Mouse (Mus musculus) MEL (cell line): ENCODE measurements around the gene Pex13. TPM values are rescaled to one million over a fixed set of nuclear protein-coding genes. Genes with fewer than 3 reads are reported as not detected.

ENCODE experiments used
- DNase-seq: peaks from one replicate; pipeline ENCODE4 v3.0.0; 2011; ENCODE audit warnings: low read depth, low spot score
- H3K27ac ChIP-seq: 2 replicates; pipeline ENCODE4 v1.5.1; 2012; ENCODE audit warnings: low read depth, mild to moderate bottlenecking, control low read depth, low read length, moderate library complexity; ENCODE audit not compliant: control insufficient read depth
- H3K27me3 ChIP-seq, 2 experiments: fragments of 150-350 bp in 1 of 2; sonication (generic) in 1 of 2; 2 replicates each; pipeline ENCODE4 v1.6.1; 2012; ENCODE audit warnings: low read length in 2 of 2, mild to moderate bottlenecking in 2 of 2, improper control_type of control experiment in 1 of 2, moderate library complexity in 1 of 2; ENCODE audit not compliant: insufficient read depth in 2 of 2, control insufficient read depth in 1 of 2
- H3K36me3 ChIP-seq, 2 experiments: 2 replicates each; pipeline ENCODE4 v1.6.1; 2012 to 2014; ENCODE audit warnings: low read length in 2 of 2, improper control_type of control experiment in 1 of 2, inconsistent platforms in 1 of 2, mild to moderate bottlenecking in 1 of 2; ENCODE audit not compliant: insufficient read depth in 2 of 2, control insufficient read depth in 1 of 2
- H3K4me1 ChIP-seq, 2 experiments: fragments of 150-350 bp in 1 of 2; sonication (generic) in 1 of 2; 2 replicates each; pipeline ENCODE4 v1.6.1; 2012; ENCODE audit warnings: low read length in 2 of 2, improper control_type of control experiment in 1 of 2, mild to moderate bottlenecking in 1 of 2; ENCODE audit not compliant: insufficient read depth in 2 of 2, control insufficient read depth in 1 of 2
- H3K4me3 ChIP-seq, 2 experiments: fragments of 150-350 bp in 1 of 2; sonication (generic) in 1 of 2; 2 replicates each; pipeline ENCODE4 v1.5.1; 2012; ENCODE audit warnings: low read depth in 2 of 2, low read length in 2 of 2, mild to moderate bottlenecking in 2 of 2, moderate library complexity in 2 of 2, control low read depth in 1 of 2, improper control_type of control experiment in 1 of 2; ENCODE audit not compliant: control insufficient read depth in 1 of 2, insufficient read depth in 1 of 2
- H3K79me2 ChIP-seq: 2 replicates; pipeline ENCODE4 v1.6.1; 2012; ENCODE audit warnings: mild to moderate bottlenecking, low read length, moderate library complexity; ENCODE audit not compliant: control insufficient read depth, poor library complexity, insufficient read depth
- H3K9ac ChIP-seq: 2 replicates; pipeline ENCODE4 v1.6.1; 2012; ENCODE audit warnings: low read depth, mild to moderate bottlenecking, control low read depth, low read length, moderate library complexity; ENCODE audit not compliant: control insufficient read depth, poor library complexity, severe bottlenecking
- H3K9me3 ChIP-seq: fragments of 150-350 bp; sonication (generic); replicated peaks from 2 replicates; pipeline ENCODE4 v1.6.1; 2012; ENCODE audit warnings: mild to moderate bottlenecking, low read length, improper control_type of control experiment, moderate library complexity; ENCODE audit not compliant: insufficient read depth
- E2F4 ChIP-seq: IDR thresholded peaks from 2 replicates; pipeline ENCODE4 v1.6.1; 2011; ENCODE audit warnings: low read depth, low read length, improper control_type of control experiment, borderline replicate concordance
- GABPA ChIP-seq: IDR thresholded peaks from 2 replicates; pipeline ENCODE4 v1.6.1; 2012; ENCODE audit warnings: low read depth, mild to moderate bottlenecking, inconsistent platforms, low read length, improper control_type of control experiment, moderate library complexity
- GATA1 ChIP-seq: IDR thresholded peaks from 2 replicates; pipeline ENCODE4 v1.6.1; 2011; ENCODE audit warnings: low read depth, low read length, improper control_type of control experiment
- KAT2A ChIP-seq: conservative IDR thresholded peaks from 2 replicates; pipeline ENCODE4 v1.6.1; 2012; ENCODE audit warnings: low read depth, low read length, improper control_type of control experiment, inconsistent platforms
- MAX ChIP-seq: IDR thresholded peaks from 2 replicates; pipeline ENCODE4 v1.6.1; 2011; ENCODE audit warnings: low read length, improper control_type of control experiment
- MXI1 ChIP-seq: IDR thresholded peaks from 2 replicates; pipeline ENCODE4 v1.6.1; 2011; ENCODE audit warnings: mild to moderate bottlenecking, low read depth, low read length, improper control_type of control experiment
- SIN3A ChIP-seq: IDR thresholded peaks from 2 replicates; pipeline ENCODE4 v1.6.1; 2012; ENCODE audit warnings: low read length, improper control_type of control experiment, inconsistent platforms
- SMC3 ChIP-seq: IDR thresholded peaks from 2 replicates; pipeline ENCODE4 v1.6.1; 2011; ENCODE audit warnings: low read depth, low read length, improper control_type of control experiment
- UBTF ChIP-seq: IDR thresholded peaks from 2 replicates; pipeline ENCODE4 v1.6.1; 2012; ENCODE audit warnings: low read depth, mild to moderate bottlenecking, inconsistent platforms, low read length, improper control_type of control experiment, moderate library complexity, borderline replicate concordance; ENCODE audit not compliant: insufficient read depth
- ZNF384 ChIP-seq: IDR thresholded peaks from 2 replicates; pipeline ENCODE4 v1.6.1; 2012; ENCODE audit warnings: low read depth, mild to moderate bottlenecking, inconsistent platforms, low read length, improper control_type of control experiment
- polyA plus RNA-seq, 2 experiments: library from polyadenylated mRNA; stranded (reverse) in 1 of 2; unstranded in 1 of 2; fragments of >175 nt in 1 of 2; fragments of >200 nt in 1 of 2; gene quantifications; 2 replicates each; pipeline versions ENCODE4 v1.2.1 to v1.2.4; 2012; ENCODE audit warnings: low replicate concordance in 2 of 2, low read depth in 1 of 2; ENCODE audit not compliant: insufficient read length in 2 of 2, insufficient read depth in 1 of 2, missing spikeins in 1 of 2
- total RNA-seq: library from RNA; depleted of rRNA; stranded (reverse); fragments of 300-350 nt; gene quantifications from 2 replicates; pipeline ENCODE4 v1.2.3, GENCODE M21; 2012

Gene Pex13
- total and polyA plus RNA-seq, 3 experiments: 24.7 TPM; not detected in 1

DNA sequence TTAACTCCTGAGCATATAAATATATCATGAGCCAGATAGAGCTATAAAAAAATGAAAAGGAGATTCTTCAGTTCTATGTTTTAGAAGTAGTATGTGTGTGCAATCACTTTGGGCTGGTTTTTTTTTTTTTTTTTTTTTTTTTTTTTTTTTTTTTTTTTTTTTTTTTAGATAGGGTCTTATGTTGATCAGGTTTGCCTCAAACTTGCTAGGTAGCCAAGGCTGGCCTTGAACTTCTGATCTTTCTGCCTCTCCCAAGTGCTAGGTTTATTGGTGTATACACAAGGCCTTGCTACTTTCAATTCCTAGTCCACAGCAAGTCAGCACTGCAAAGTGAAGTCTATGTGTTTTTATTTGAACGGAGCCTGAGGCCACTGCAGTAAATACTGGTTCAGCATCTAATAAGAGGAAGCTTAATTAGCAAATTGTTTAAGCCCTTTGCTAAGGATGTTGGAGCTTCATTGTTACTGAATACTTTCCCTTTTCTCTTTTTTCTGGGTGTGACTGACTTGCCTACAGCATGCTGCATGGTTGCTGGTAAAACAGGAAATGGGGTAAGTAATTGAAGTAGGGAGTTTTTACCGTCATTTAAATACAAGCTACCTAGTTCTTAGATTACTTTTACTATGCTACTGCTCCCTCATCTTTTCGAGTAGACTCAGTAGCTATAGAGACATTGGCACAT is 33.8 kb upstream of the Pex13 start:
- Histone ChIP-seq H3K9me3 (no peaks in the 10 kb centered on the region), H3K79me2 (peaks cover 5% of the 10 kb centered on the region; the same call in 1 of the 2 replicates), H3K4me1 (peaks cover 2 to 5% of the 10 kb centered on the region in 2 experiments; a peak in 2 of 4 replicates)
- peak; percentile 17 for DNase-seq
- no peak for TF ChIP-seq SMC3
- peak; percentile 53 for TF ChIP-seq ZNF384
- no peak for TF ChIP-seq GABPA
- TF ChIP-seq, all 39 proteins: peak for 1
- Histone ChIP-seq H3K27ac (no peak overlapping the region), H3K4me3 (no peak overlapping the region), H3K9ac (no peak overlapping the region), H3K36me3 (peaks cover 18 to 21% of the 10 kb centered on the region in 2 experiments), H3K27me3 (no peaks in the 10 kb centered on the region)

DNA sequence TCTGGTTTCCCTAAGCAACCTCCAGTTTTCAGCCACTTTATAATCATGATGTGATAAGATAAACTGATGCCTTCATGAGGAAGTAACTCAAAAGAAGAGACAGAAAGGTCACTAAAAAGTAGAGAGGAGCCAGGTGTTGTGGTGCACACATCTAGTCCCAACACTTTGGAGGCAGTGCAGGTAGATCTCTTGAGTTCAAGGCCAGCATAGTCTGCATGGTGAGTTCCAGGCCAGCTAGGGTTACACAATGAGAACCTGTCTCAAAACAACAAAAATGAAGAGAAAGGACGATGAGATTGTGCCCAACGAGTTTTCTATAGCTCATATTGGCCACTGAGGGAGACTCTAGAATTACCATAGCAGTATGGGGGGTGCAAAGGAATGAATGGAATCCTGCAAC is 32.8 kb upstream of the Pex13 start:
- Histone ChIP-seq H3K4me3 (no peak overlapping the region), H3K36me3 (peaks cover 18 to 22% of the 10 kb centered on the region in 2 experiments), H3K4me1 (peaks cover 2 to 5% of the 10 kb centered on the region in 2 experiments; a peak in 2 of 4 replicates), H3K27me3 (no peaks in the 10 kb centered on the region), H3K9ac (no peak overlapping the region), H3K79me2 (peaks cover 7% of the 10 kb centered on the region), H3K27ac (no peak overlapping the region), H3K9me3 (no peaks in the 10 kb centered on the region)
- no peak for DNase-seq
- TF ChIP-seq UBTF (no peak), MXI1 (no peak), E2F4 (no peak), MAX (no peak), GATA1 (peak; percentile 69), GABPA (no peak)

DNA sequence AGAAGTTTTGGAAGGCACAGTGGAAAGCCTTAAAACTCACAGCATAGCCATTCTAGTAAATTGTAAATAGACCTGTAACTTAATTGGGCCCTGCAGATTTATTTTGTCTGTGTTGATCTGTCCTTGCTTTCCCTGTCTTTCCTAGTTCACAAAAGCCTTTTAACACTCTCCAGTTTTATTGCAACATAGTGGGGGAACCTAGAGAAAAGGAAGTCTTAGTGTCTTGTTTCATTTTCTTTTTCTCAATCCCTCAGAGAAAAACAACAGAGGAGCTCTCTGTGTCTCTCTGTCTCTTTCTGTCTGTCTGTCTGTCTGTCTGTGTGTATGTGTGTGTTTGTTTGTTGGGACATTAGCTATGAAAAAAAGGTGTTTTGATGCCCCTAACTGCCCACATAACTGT is 30.1 kb upstream of the Pex13 start:
- DNase-seq: no peak
- Histone ChIP-seq H3K27ac (no peak overlapping the region), H3K9ac (no peak overlapping the region)

More for the DNA sequence above, 30.1 kb upstream of the Pex13 start:
- TF ChIP-seq SIN3A (no peak), KAT2A (no peak)
- H3K9me3 ChIP-seq: no peaks in the 10 kb centered on the region
- H3K79me2 ChIP-seq: peaks cover 7% of the 10 kb centered on the region
- no peaks in the 10 kb centered on the region for H3K27me3 ChIP-seq
- peaks cover 2 to 5% of the 10 kb centered on the region in 2 experiments; a peak in 2 of 4 replicates for H3K4me1 ChIP-seq
- no peak overlapping the region for H3K4me3 ChIP-seq
- H3K36me3 ChIP-seq: peaks cover 9 to 20% of the 10 kb centered on the region in 2 experiments
